Mouse (Mus musculus) urinary bladder, postnatal 36 days (tissue): ENCODE measurements around the gene Sfxn5.

Experiments used
- DNase-seq, 2 experiments: peaks; one replicate each; pipeline ENCODE4 v3.0.0; 2022; ENCODE audit warnings: low spot score in 2 of 2, mixed read lengths in 1 of 2

Sfxn5 gene

GRCm38 (mm10) chr6:85290869-85291824, 42.1 kb downstream of the Sfxn5 start:
- DNase-seq: peak in 1 of 2 experiments; percentile 7

GRCm38 (mm10) chr6:85288193-85288857, 44.9 kb downstream of the Sfxn5 start:
- no peak for DNase-seq

GRCm38 (mm10) chr6:85286283-85287047, 46.8 kb downstream of the Sfxn5 start:
- DNase-seq: no peak

GRCm38 (mm10) chr6:85280871-85281270, 52.4 kb downstream of the Sfxn5 start:
- no peak for DNase-seq

GRCm38 (mm10) chr6:85276571-85276970, 56.7 kb downstream of the Sfxn5 start:
- DNase-seq: no peak

GRCm38 (mm10) chr6:85272436-85272835, 60.8 kb downstream of the Sfxn5 start:
- DNase-seq: peak; percentile 18 to 35

- DNase-seq: no peak
Observed at GRCm38 (mm10) chr6:85266060-85266459, 67.2 kb downstream of the Sfxn5 start.

GRCm38 (mm10) chr6:85264982-85265518, 68.2 kb downstream of the Sfxn5 start:
- DNase-seq: no peak

GRCm38 (mm10) chr6:85262865-85263515, 70.2 kb downstream of the Sfxn5 start:
- peak; percentile 39 for DNase-seq

- DNase-seq: no peak
Observed at GRCm38 (mm10) chr6:85259094-85259630, 74.1 kb downstream of the Sfxn5 start.

- DNase-seq: no peak
Observed at GRCm38 (mm10) chr6:85255578-85255977, 77.6 kb downstream of the Sfxn5 start.

- DNase-seq: no peak
Observed at GRCm38 (mm10) chr6:85253994-85254541, 79.2 kb downstream of the Sfxn5 start.

GRCm38 (mm10) chr6:85253275-85253674, 79.9 kb downstream of the Sfxn5 start:
- DNase-seq: no peak

GRCm38 (mm10) chr6:85252251-85253058, 80.8 kb downstream of the Sfxn5 start:
- DNase-seq: no peak

GRCm38 (mm10) chr6:85250811-85251241, 82.4 kb downstream of the Sfxn5 start:
- DNase-seq: peak in 1 of 2 experiments; percentile 16

GRCm38 (mm10) chr6:85249821-85250220, 83.4 kb downstream of the Sfxn5 start:
- DNase-seq: no peak

GRCm38 (mm10) chr6:85239044-85239489, 94.2 kb downstream of the Sfxn5 start:
- peak; percentile 58 to 62 for DNase-seq

- no peak for DNase-seq
Observed at GRCm38 (mm10) chr6:85237595-85238337, 95.5 kb downstream of the Sfxn5 start.

GRCm38 (mm10) chr6:85237001-85237400, 96.2 kb downstream of the Sfxn5 start:
- DNase-seq: no peak
